Mouse (Mus musculus): ENCODE measurements around the gene Mob1b. TPM values are rescaled to one million over a fixed set of nuclear protein-coding genes. Genes with fewer than 3 reads are reported as not detected.
A peak's percentile ranks its signal among the peaks of the same experiment; 100 is the strongest.

The Mob1b gene
- polyA plus RNA-seq, 1 experiment, result 4.6 TPM

DNA sequence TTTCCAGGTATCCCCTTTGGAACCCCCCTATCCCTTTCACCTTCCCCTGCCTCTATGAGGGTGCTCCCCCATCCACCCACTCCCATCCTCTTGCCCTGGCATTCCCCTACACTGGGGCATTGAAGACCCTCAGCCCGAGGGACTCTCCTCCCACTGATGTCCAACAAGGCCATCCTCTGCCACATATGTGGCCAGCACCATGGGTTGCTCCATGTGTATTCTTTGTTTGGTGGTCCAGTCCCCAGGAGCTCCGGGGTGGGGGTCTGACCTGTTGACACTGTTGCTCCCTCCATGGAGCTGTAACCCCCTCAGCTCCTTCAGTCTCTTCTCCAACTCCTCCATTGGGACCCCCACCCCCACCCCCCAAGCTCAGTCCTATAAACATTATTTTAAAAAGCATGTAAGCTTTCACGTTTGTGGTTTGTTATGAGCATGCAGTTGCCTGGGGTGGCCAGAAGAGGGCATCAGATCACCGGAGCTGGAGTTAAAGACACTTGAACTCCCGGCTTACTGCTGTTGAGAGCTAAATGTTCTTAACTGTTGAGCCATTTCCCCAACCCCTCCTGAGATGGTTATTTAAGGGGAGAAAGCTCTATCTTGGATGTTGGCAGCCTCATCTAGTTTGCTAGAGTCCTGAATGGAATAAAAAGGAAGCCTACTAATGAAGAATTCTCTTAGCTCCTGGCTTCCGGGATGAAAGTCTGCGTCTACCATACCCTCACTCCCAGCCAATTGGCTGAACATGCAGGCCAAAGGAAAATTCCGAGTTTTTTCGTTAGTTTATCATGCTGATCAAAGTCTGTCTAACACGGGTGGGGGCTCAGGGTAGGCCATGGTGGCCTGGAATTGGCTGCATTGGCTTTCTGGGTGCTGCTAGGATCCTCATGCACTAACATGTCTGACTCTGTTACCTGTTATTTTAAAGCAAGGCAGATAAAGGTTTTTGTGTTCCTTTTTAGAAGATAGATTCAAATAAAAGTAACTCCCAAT is 70.9 kb downstream of the Mob1b start:
- TF ChIP-seq TCF12 (IDR thresholded peaks at IDR 0.05; ENCODE audit: insufficient read depth, poor library complexity, severe bottlenecking) (no peak), USF1 (IDR thresholded peaks at IDR 0.05; ENCODE audit: low read depth) (no peak), POLR2AphosphoS2 (IDR thresholded peaks at IDR 0.05; ENCODE audit: insufficient read length, low read depth) (no peak), MAX (IDR thresholded peaks at IDR 0.05; ENCODE audit: low read depth) (no peak), POLR2A (IDR thresholded peaks at IDR 0.05; ENCODE audit: insufficient read length, low read depth) (no peak), SRF (IDR thresholded peaks at IDR 0.05; ENCODE audit: control insufficient read depth, insufficient read length, low read depth) (no peak), TCF3 (IDR thresholded peaks at IDR 0.05; ENCODE audit: insufficient read length, low read depth) (no peak), E2F4 (IDR thresholded peaks at IDR 0.05; ENCODE audit: insufficient read depth) (no peak), CEBPB (IDR thresholded peaks at IDR 0.05; ENCODE audit: insufficient read depth, poor library complexity, severe bottlenecking) (no peak), MYOG (IDR thresholded peaks at IDR 0.05; ENCODE audit: control insufficient read depth in 1 of 3, insufficient read depth in 1 of 3, insufficient read length in 2 of 3, low read depth in 2 of 3) (no peak), MYOD1 (IDR thresholded peaks at IDR 0.05; ENCODE audit: control insufficient read depth in 1 of 3, insufficient read length in 2 of 3, low read depth in 2 of 3) (no peak), REST (IDR thresholded peaks at IDR 0.05; ENCODE audit: insufficient read depth, insufficient read length) (no peak)
- no peaks in the 10 kb centered on the region for H3K36me3 ChIP-seq (ENCODE audit: control insufficient read depth, insufficient read depth)
- H3ac ChIP-seq (ENCODE audit: control insufficient read depth, insufficient read length), result no peak overlapping the region
- H3K27me3 ChIP-seq (ENCODE audit: control insufficient read depth, insufficient read depth, insufficient read length), result peaks cover 3% of the 10 kb centered on the region
- peak overlapping the region; percentile 53 for H3K4me2 ChIP-seq (ENCODE audit: low read depth)
- no peak overlapping the region for H3K4me3 ChIP-seq
- H3K79me2 ChIP-seq (ENCODE audit: control insufficient read depth, insufficient read depth), result no peaks in the 10 kb centered on the region

DNA sequence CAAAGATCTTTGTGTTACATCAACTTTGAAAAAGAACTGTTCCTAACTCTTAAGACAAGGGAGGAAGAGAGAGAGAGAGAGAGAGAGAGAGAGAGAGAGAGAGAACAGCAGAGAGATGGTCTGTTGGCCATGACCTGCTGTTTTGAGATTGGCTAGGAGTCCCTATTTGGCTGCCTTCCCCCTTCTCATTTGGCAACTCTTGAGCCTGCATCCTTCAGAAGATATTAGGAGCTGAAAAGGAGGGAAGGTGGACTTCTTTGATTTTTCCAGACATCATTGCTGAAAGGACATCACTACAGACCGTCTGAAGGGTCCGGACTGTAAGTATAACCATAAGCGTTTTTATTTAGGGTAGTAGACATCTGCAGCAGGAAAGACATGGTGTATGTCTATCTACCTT is 73.0 kb downstream of the Mob1b start:
- Histone ChIP-seq H3K36me3 (ENCODE audit: control insufficient read depth, insufficient read depth) (no peaks in the 10 kb centered on the region), H3K4me2 (ENCODE audit: low read depth) (no peak overlapping the region), H3ac (ENCODE audit: control insufficient read depth, insufficient read length) (no peak overlapping the region), H3K4me3 (no peak overlapping the region), H3K79me2 (ENCODE audit: control insufficient read depth, insufficient read depth) (no peaks in the 10 kb centered on the region), H3K27me3 (ENCODE audit: control insufficient read depth, insufficient read depth, insufficient read length) (peaks cover 6% of the 10 kb centered on the region)
- TF ChIP-seq MYOG (IDR thresholded peaks at IDR 0.05; ENCODE audit: control insufficient read depth in 1 of 3, insufficient read depth in 1 of 3, insufficient read length in 2 of 3, low read depth in 2 of 3), result no peak
- TF ChIP-seq CEBPB (IDR thresholded peaks at IDR 0.05; ENCODE audit: insufficient read depth, poor library complexity, severe bottlenecking), result no peak
- no peak for TF ChIP-seq SRF (IDR thresholded peaks at IDR 0.05; ENCODE audit: control insufficient read depth, insufficient read length, low read depth)
- TF ChIP-seq REST (IDR thresholded peaks at IDR 0.05; ENCODE audit: insufficient read depth, insufficient read length), result no peak
- TF ChIP-seq MYOD1 (IDR thresholded peaks at IDR 0.05; ENCODE audit: control insufficient read depth in 1 of 3, insufficient read length in 2 of 3, low read depth in 2 of 3), result no peak
- no peak for TF ChIP-seq POLR2A (IDR thresholded peaks at IDR 0.05; ENCODE audit: insufficient read length, low read depth)
- no peak for TF ChIP-seq TCF12 (IDR thresholded peaks at IDR 0.05; ENCODE audit: insufficient read depth, poor library complexity, severe bottlenecking)
- TF ChIP-seq POLR2AphosphoS2 (IDR thresholded peaks at IDR 0.05; ENCODE audit: insufficient read length, low read depth), result no peak
- no peak for TF ChIP-seq MAX (IDR thresholded peaks at IDR 0.05; ENCODE audit: low read depth)
- no peak for TF ChIP-seq E2F4 (IDR thresholded peaks at IDR 0.05; ENCODE audit: insufficient read depth)
- TF ChIP-seq TCF3 (IDR thresholded peaks at IDR 0.05; ENCODE audit: insufficient read length, low read depth), result no peak
- no peak for TF ChIP-seq USF1 (IDR thresholded peaks at IDR 0.05; ENCODE audit: low read depth)

DNA sequence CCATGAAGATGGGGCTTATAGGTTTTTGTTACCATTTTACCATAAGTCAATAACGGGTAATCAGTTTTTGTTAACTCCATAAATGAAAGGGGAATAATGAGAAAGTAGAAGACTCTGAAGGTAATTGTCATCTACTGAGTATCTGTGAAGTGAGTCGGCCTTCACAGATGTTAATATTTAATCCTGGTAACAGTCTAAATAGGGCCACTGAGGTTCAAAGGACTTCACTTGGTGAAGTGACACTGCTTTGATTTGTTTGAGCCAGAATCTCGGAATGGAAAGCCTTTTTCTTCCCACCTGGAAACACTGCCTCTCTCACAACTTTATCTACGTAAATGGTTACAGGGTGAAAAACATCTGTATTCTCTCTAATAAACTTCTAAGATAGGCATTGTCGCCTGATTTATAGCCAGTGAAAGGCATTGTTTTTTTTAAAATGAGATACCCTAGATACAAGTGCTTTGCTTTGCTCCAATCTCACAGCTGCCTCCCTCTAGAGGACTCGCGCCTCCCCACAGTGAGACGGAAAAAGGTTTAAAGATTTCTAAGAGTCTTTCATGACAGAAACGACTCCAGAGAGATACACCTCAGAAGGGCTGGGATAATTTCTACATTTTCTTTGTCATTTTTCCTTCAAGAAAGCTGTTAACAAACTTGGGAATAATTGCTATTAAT is 75.4 kb downstream of the Mob1b start:
- Histone ChIP-seq H3K4me2 (ENCODE audit: low read depth) (no peak overlapping the region), H3K4me3 (no peak overlapping the region), H3ac (ENCODE audit: control insufficient read depth, insufficient read length) (no peak overlapping the region), H3K27me3 (ENCODE audit: control insufficient read depth, insufficient read depth, insufficient read length) (peaks cover 6% of the 10 kb centered on the region), H3K36me3 (ENCODE audit: control insufficient read depth, insufficient read depth) (no peaks in the 10 kb centered on the region), H3K79me2 (ENCODE audit: control insufficient read depth, insufficient read depth) (no peaks in the 10 kb centered on the region)
- no peak for TF ChIP-seq MYOG (IDR thresholded peaks at IDR 0.05; ENCODE audit: control insufficient read depth in 1 of 3, insufficient read depth in 1 of 3, insufficient read length in 2 of 3, low read depth in 2 of 3)
- TF ChIP-seq E2F4 (IDR thresholded peaks at IDR 0.05; ENCODE audit: insufficient read depth), result no peak
- TF ChIP-seq POLR2AphosphoS2 (IDR thresholded peaks at IDR 0.05; ENCODE audit: insufficient read length, low read depth), result no peak
- no peak for TF ChIP-seq SRF (IDR thresholded peaks at IDR 0.05; ENCODE audit: control insufficient read depth, insufficient read length, low read depth)
- TF ChIP-seq TCF12 (IDR thresholded peaks at IDR 0.05; ENCODE audit: insufficient read depth, poor library complexity, severe bottlenecking), result no peak
- TF ChIP-seq MAX (IDR thresholded peaks at IDR 0.05; ENCODE audit: low read depth), result no peak
- TF ChIP-seq CEBPB (IDR thresholded peaks at IDR 0.05; ENCODE audit: insufficient read depth, poor library complexity, severe bottlenecking), result no peak
- TF ChIP-seq POLR2A (IDR thresholded peaks at IDR 0.05; ENCODE audit: insufficient read length, low read depth), result no peak
- no peak for TF ChIP-seq USF1 (IDR thresholded peaks at IDR 0.05; ENCODE audit: low read depth)
- no peak for TF ChIP-seq TCF3 (IDR thresholded peaks at IDR 0.05; ENCODE audit: insufficient read length, low read depth)
- TF ChIP-seq REST (IDR thresholded peaks at IDR 0.05; ENCODE audit: insufficient read depth, insufficient read length), result no peak
- TF ChIP-seq MYOD1 (IDR thresholded peaks at IDR 0.05; ENCODE audit: control insufficient read depth in 1 of 3, insufficient read length in 2 of 3, low read depth in 2 of 3), result no peak

DNA sequence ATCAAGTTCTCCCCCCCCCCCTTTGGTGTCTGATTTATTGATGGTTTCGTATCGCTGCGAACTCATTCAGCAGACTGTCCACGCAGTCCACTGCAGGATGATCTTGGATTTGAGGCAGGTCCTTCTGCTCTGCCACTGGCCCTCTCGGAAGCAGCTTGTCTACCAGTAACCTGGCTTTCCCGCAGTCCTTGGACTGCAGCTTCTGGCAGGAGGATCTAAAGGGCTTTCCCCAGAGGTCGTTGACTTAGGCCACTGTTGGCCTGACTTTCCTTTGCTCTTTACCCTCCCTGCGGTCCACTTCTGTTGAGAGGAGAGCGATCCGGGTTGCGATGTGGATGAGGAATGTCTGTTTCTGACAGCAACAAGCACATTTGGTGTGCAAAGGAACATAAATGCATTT is 75.9 kb downstream of the Mob1b start:
- H3ac ChIP-seq (ENCODE audit: control insufficient read depth, insufficient read length), result no peak overlapping the region
- H3K27me3 ChIP-seq (ENCODE audit: control insufficient read depth, insufficient read depth, insufficient read length), result peaks cover 6% of the 10 kb centered on the region
- no peak overlapping the region for H3K4me3 ChIP-seq
- H3K4me2 ChIP-seq (ENCODE audit: low read depth), result no peak overlapping the region
- no peaks in the 10 kb centered on the region for H3K36me3 ChIP-seq (ENCODE audit: control insufficient read depth, insufficient read depth)
- H3K79me2 ChIP-seq (ENCODE audit: control insufficient read depth, insufficient read depth), result no peaks in the 10 kb centered on the region
- no peak for TF ChIP-seq MAX (IDR thresholded peaks at IDR 0.05; ENCODE audit: low read depth)
- no peak for TF ChIP-seq MYOG (IDR thresholded peaks at IDR 0.05; ENCODE audit: control insufficient read depth in 1 of 3, insufficient read depth in 1 of 3, insufficient read length in 2 of 3, low read depth in 2 of 3)
- TF ChIP-seq CEBPB (IDR thresholded peaks at IDR 0.05; ENCODE audit: insufficient read depth, poor library complexity, severe bottlenecking), result no peak
- no peak for TF ChIP-seq USF1 (IDR thresholded peaks at IDR 0.05; ENCODE audit: low read depth)
- TF ChIP-seq MYOD1 (IDR thresholded peaks at IDR 0.05; ENCODE audit: control insufficient read depth in 1 of 3, insufficient read length in 2 of 3, low read depth in 2 of 3), result no peak
- no peak for TF ChIP-seq SRF (IDR thresholded peaks at IDR 0.05; ENCODE audit: control insufficient read depth, insufficient read length, low read depth)
- TF ChIP-seq E2F4 (IDR thresholded peaks at IDR 0.05; ENCODE audit: insufficient read depth), result no peak
- no peak for TF ChIP-seq REST (IDR thresholded peaks at IDR 0.05; ENCODE audit: insufficient read depth, insufficient read length)
- no peak for TF ChIP-seq POLR2A (IDR thresholded peaks at IDR 0.05; ENCODE audit: insufficient read length, low read depth)
- no peak for TF ChIP-seq POLR2AphosphoS2 (IDR thresholded peaks at IDR 0.05; ENCODE audit: insufficient read length, low read depth)
- no peak for TF ChIP-seq TCF3 (IDR thresholded peaks at IDR 0.05; ENCODE audit: insufficient read length, low read depth)
- TF ChIP-seq TCF12 (IDR thresholded peaks at IDR 0.05; ENCODE audit: insufficient read depth, poor library complexity, severe bottlenecking), result no peak

Measured in myocyte (in vitro differentiated cells).